Mouse (Mus musculus) splenic B cell, adult 2 months (primary cell): ENCODE measurements around the gene Psmg3.

Experiments used
- DNase-seq: peaks from one replicate; pipeline ENCODE4 v3.0.0-alpha.2; 2011; ENCODE audit warnings: low read depth, low spot score
- H3K27me3 ChIP-seq: 2 replicates; pipeline ENCODE4 v1.6.1; 2012; ENCODE audit warnings: mild to moderate bottlenecking, low read length, moderate library complexity, mixed read lengths; ENCODE audit not compliant: control insufficient read depth, poor library complexity, insufficient read depth, severe bottlenecking
- H3K36me3 ChIP-seq: 2 replicates; pipeline ENCODE4 v1.6.1; 2012; ENCODE audit warnings: mild to moderate bottlenecking, low read length, moderate library complexity, mixed read lengths; ENCODE audit not compliant: control insufficient read depth, poor library complexity, insufficient read depth, severe bottlenecking

The Psmg3 gene

GRCm38 (mm10) chr5:139821466-139822459, 4.9 kb downstream of the Psmg3 start:
- DNase-seq = no peak
- peaks cover 2% of the 10 kb centered on the region for H3K36me3 ChIP-seq
- no peaks in the 10 kb centered on the region for H3K27me3 ChIP-seq

GRCm38 (mm10) chr5:139819538-139820181, 7.0 kb downstream of the Psmg3 start, which contains the start of gene Tmem184a:
Tmem184a (minus strand) TSS chr5:139819917.
- no peak for DNase-seq
- Histone ChIP-seq H3K27me3 (no peaks in the 10 kb centered on the region), H3K36me3 (peaks cover 2% of the 10 kb centered on the region)

GRCm38 (mm10) chr5:139818801-139819200, 7.9 kb downstream of the Psmg3 start:
- no peaks in the 10 kb centered on the region for H3K27me3 ChIP-seq
- peak; percentile 54 for DNase-seq
- H3K36me3 ChIP-seq = peaks cover 2% of the 10 kb centered on the region

- Histone ChIP-seq H3K36me3 (peaks cover 2% of the 10 kb centered on the region), H3K27me3 (no peaks in the 10 kb centered on the region)
- no peak for DNase-seq
These were observed 8.6 kb downstream of the Psmg3 start for GRCm38 (mm10) chr5:139818056-139818455.

- Histone ChIP-seq H3K36me3 (peaks cover 2% of the 10 kb centered on the region; the same call in 1 of the 2 replicates), H3K27me3 (no peaks in the 10 kb centered on the region)
- peak; percentile 63 for DNase-seq
These were observed 9.4 kb downstream of the Psmg3 start for GRCm38 (mm10) chr5:139817292-139817691.

GRCm38 (mm10) chr5:139816445-139816844, 10.2 kb downstream of the Psmg3 start:
- Histone ChIP-seq H3K27me3 (no peaks in the 10 kb centered on the region), H3K36me3 (no peaks in the 10 kb centered on the region; the same call in 1 of the 2 replicates)
- no peak for DNase-seq

- DNase-seq = no peak
- Histone ChIP-seq H3K27me3 (no peaks in the 10 kb centered on the region), H3K36me3 (no peaks in the 10 kb centered on the region; the same call in 1 of the 2 replicates)
These were observed 10.7 kb downstream of the Psmg3 start for GRCm38 (mm10) chr5:139815964-139816363.

- Histone ChIP-seq H3K36me3 (no peaks in the 10 kb centered on the region), H3K27me3 (no peaks in the 10 kb centered on the region)
- no peak for DNase-seq
These were observed 12.7 kb downstream of the Psmg3 start for GRCm38 (mm10) chr5:139813963-139814381.

GRCm38 (mm10) chr5:139813126-139813490, 13.6 kb downstream of the Psmg3 start:
- DNase-seq = no peak
- Histone ChIP-seq H3K36me3 (no peaks in the 10 kb centered on the region), H3K27me3 (no peaks in the 10 kb centered on the region)

GRCm38 (mm10) chr5:139812398-139813125, 14.1 kb downstream of the Psmg3 start:
- Histone ChIP-seq H3K36me3 (no peaks in the 10 kb centered on the region), H3K27me3 (no peaks in the 10 kb centered on the region)

GRCm38 (mm10) chr5:139811677-139812397, 14.8 kb downstream of the Psmg3 start:
- no peak for DNase-seq
- Histone ChIP-seq H3K27me3 (no peaks in the 10 kb centered on the region), H3K36me3 (no peaks in the 10 kb centered on the region)

More at GRCm38 (mm10) chr5:139812398-139813125, 14.1 kb downstream of the Psmg3 start:
- DNase-seq = no peak

- no peak for DNase-seq
These were observed 17.3 kb downstream of the Psmg3 start for GRCm38 (mm10) chr5:139809397-139809796.

GRCm38 (mm10) chr5:139805924-139806323, 20.8 kb downstream of the Psmg3 start:
- no peak for DNase-seq
- peaks cover 2% of the 10 kb centered on the region for H3K36me3 ChIP-seq
- no peaks in the 10 kb centered on the region for H3K27me3 ChIP-seq

More at GRCm38 (mm10) chr5:139809397-139809796, 17.3 kb downstream of the Psmg3 start:
- no peaks in the 10 kb centered on the region for H3K27me3 ChIP-seq
- no peaks in the 10 kb centered on the region for H3K36me3 ChIP-seq

- DNase-seq = no peak
- Histone ChIP-seq H3K36me3 (peaks cover 8% of the 10 kb centered on the region), H3K27me3 (no peaks in the 10 kb centered on the region)
These were observed 22.0 kb downstream of the Psmg3 start for GRCm38 (mm10) chr5:139804573-139805111.
